Mouse (Mus musculus): Measurements from ENCODE around the gene Plekha4.

DNA sequence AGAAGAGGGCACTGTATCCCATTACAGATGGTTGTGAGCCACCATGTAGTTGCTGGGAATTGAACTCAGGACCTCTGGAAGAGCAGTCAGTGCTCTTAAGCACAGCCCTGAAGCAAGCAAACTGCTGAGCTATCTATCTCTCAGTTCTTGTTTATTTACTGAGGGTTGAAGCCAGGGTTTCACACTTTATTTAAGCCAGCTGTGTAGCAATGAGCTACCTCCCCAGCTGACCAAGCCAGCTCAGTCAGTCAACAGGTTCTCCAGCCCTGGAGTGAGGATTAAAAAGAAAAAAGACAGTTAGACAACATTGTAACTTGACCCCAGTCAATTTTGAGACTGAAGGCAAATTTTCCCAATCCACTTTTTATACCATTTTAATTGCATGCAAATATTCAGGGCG, 9.5 kb downstream of the Plekha4 start:
- TF ChIP-seq NANOG (IDR thresholded peaks at IDR 0.05; ENCODE audit: borderline replicate concordance, low read length) (no peak), CTCF (conservative IDR thresholded peaks at IDR 0.05; ENCODE audit: low read length) (no peak)

Measured in E14TG2a.4 (cell line).